Mouse (Mus musculus): ENCODE results near the gene Chkb.

GRCm38 (mm10) chr15:89390081-89390480 lies 39.6 kb downstream of the Chkb start:
- TF ChIP-seq CTCF (IDR thresholded peaks at IDR 0.05; ENCODE audit: low read depth, low read length) (no peak), POLR2A (IDR thresholded peaks at IDR 0.05; ENCODE audit: borderline replicate concordance, low read depth, low read length) (no peak)
